Mouse (Mus musculus): Measurements from ENCODE around the gene Fam118b.

- TF ChIP-seq CTCF (IDR thresholded peaks at IDR 0.05) = peak; percentile 93
- TF ChIP-seq POLR2A (IDR thresholded peaks at IDR 0.05; ENCODE audit: insufficient read depth, low read depth, low read length) = no peak
Measured at GRCm38 (mm10) chr9:35282006-35282850, 14.6 kb upstream of the Fam118b start.
